Mouse (Mus musculus): ENCODE results near the gene Eif4a3.

The Eif4a3 gene

GRCm38 (mm10) chr11:119299391-119300245 is at the start of gene Eif4a3:
Gene Eif4a3 (minus strand): TSS chr11:119300089.
- DNase-seq (ENCODE audit: low read depth, low spot score) = peak; percentile 96

- DNase-seq (ENCODE audit: low read depth, low spot score) = no peak
Observed at GRCm38 (mm10) chr11:119347125-119347524, 47.2 kb upstream of the Eif4a3 start.

GRCm38 (mm10) chr11:119344865-119345264 is 45.0 kb upstream of the Eif4a3 start:
- no peak for DNase-seq (ENCODE audit: low read depth, low spot score)

GRCm38 (mm10) chr11:119344178-119344577 is 44.3 kb upstream of the Eif4a3 start:
- no peak for DNase-seq (ENCODE audit: low read depth, low spot score)

GRCm38 (mm10) chr11:119339637-119340036 is 39.7 kb upstream of the Eif4a3 start:
- peak; percentile 79 for DNase-seq (ENCODE audit: low read depth, low spot score)

GRCm38 (mm10) chr11:119339179-119339578 is 39.3 kb upstream of the Eif4a3 start:
- no peak for DNase-seq (ENCODE audit: low read depth, low spot score)

GRCm38 (mm10) chr11:119338271-119339059 is 38.6 kb upstream of the Eif4a3 start:
- DNase-seq (ENCODE audit: low read depth, low spot score) = no peak

- no peak for DNase-seq (ENCODE audit: low read depth, low spot score)
Observed at GRCm38 (mm10) chr11:119331970-119332369, 32.1 kb upstream of the Eif4a3 start.

GRCm38 (mm10) chr11:119330592-119330991 is 30.7 kb upstream of the Eif4a3 start:
- DNase-seq (ENCODE audit: low read depth, low spot score) = no peak

GRCm38 (mm10) chr11:119325068-119325467 is 25.2 kb upstream of the Eif4a3 start:
- peak; percentile 80 for DNase-seq (ENCODE audit: low read depth, low spot score)

GRCm38 (mm10) chr11:119322521-119322920 is 22.6 kb upstream of the Eif4a3 start:
- no peak for DNase-seq (ENCODE audit: low read depth, low spot score)

GRCm38 (mm10) chr11:119316720-119317119 is 16.8 kb upstream of the Eif4a3 start:
- DNase-seq (ENCODE audit: low read depth, low spot score) = no peak

GRCm38 (mm10) chr11:119314252-119314936 is 14.5 kb upstream of the Eif4a3 start:
- DNase-seq (ENCODE audit: low read depth, low spot score) = no peak

GRCm38 (mm10) chr11:119310621-119311020 is 10.7 kb upstream of the Eif4a3 start:
- DNase-seq (ENCODE audit: low read depth, low spot score) = peak; percentile 58

GRCm38 (mm10) chr11:119307916-119308315 is 8.0 kb upstream of the Eif4a3 start:
- no peak for DNase-seq (ENCODE audit: low read depth, low spot score)

GRCm38 (mm10) chr11:119307658-119307867 is 7.7 kb upstream of the Eif4a3 start, which contains the start of gene Card14:
Gene Card14 (plus strand): TSS chr11:119307768.
- DNase-seq (ENCODE audit: low read depth, low spot score) = no peak

GRCm38 (mm10) chr11:119306762-119307657 is 7.1 kb upstream of the Eif4a3 start:
- no peak for DNase-seq (ENCODE audit: low read depth, low spot score)

- peak; percentile 84 for DNase-seq (ENCODE audit: low read depth, low spot score)
Observed at GRCm38 (mm10) chr11:119304904-119305712, 5.2 kb upstream of the Eif4a3 start.

GRCm38 (mm10) chr11:119300986-119301385 is 1.1 kb upstream of the Eif4a3 start:
- no peak for DNase-seq (ENCODE audit: low read depth, low spot score)

- no peak for DNase-seq (ENCODE audit: low read depth, low spot score)
Observed at GRCm38 (mm10) chr11:119300246-119300935, 502 bp upstream of the Eif4a3 start.

All from R1 (cell line).